Mouse (Mus musculus): ENCODE results near the gene Vmn1r191. TPM values are rescaled to one million over a fixed set of nuclear protein-coding genes. Genes with fewer than 3 reads are reported as not detected.

Gene Vmn1r191
- polyA plus RNA-seq, 1 experiment from 2014 or later = not detected

Small RNA genes lying within 50 kb of the gene (microRNA-seq; reads per million reads assigned to microRNA genes)
- gene Gm23282 (ENCODE audit: borderline number of aligned reads) (not detected), gene Gm25084 (ENCODE audit: borderline number of aligned reads) (not detected)

Other genes with a start within 250 kb of the Vmn1r191 start
- gene Zfp184, start 238.9 kb downstream of the Vmn1r191 start, polyA plus RNA-seq (2014; fragmentation: Nextera tagmentation; extraction: Ambion mirVana) = 5.1 and 5.9 TPM in 2 replicates
- not detected in 2 replicates for gene Pom121l2, start 202.8 kb downstream of the Vmn1r191 start, polyA plus RNA-seq (2014; fragmentation: Nextera tagmentation; extraction: Ambion mirVana)
- gene Prss16, start 174.2 kb downstream of the Vmn1r191 start, polyA plus RNA-seq (2014; fragmentation: Nextera tagmentation; extraction: Ambion mirVana) = 0.48 and 0.86 TPM in 2 replicates
- 10.7 and 13.3 TPM in 2 replicates for gene Hist1h2ah, start 148.4 kb downstream of the Vmn1r191 start, polyA plus RNA-seq (2014; fragmentation: Nextera tagmentation; extraction: Ambion mirVana)
- 4.1 and 4.6 TPM in 2 replicates for gene Hist1h2bk, start 148.1 kb downstream of the Vmn1r191 start, polyA plus RNA-seq (2014; fragmentation: Nextera tagmentation; extraction: Ambion mirVana)
- 36.9 and 39.3 TPM in 2 replicates for gene Hist1h4i, start 142.6 kb downstream of the Vmn1r191 start, polyA plus RNA-seq (2014; fragmentation: Nextera tagmentation; extraction: Ambion mirVana)
- 26.4 and 36.7 TPM in 2 replicates for gene Hist1h2ag, start 141.0 kb downstream of the Vmn1r191 start, polyA plus RNA-seq (2014; fragmentation: Nextera tagmentation; extraction: Ambion mirVana)
- gene Hist1h2bj, start 140.8 kb downstream of the Vmn1r191 start, polyA plus RNA-seq (2014; fragmentation: Nextera tagmentation; extraction: Ambion mirVana) = 11.2 and 13.2 TPM in 2 replicates
- gene Vmn1r188, start 99.5 kb downstream of the Vmn1r191 start, polyA plus RNA-seq (2014; fragmentation: Nextera tagmentation; extraction: Ambion mirVana) = not detected in 2 replicates
- gene Vmn1r189, start 78.1 kb downstream of the Vmn1r191 start, polyA plus RNA-seq (2014; fragmentation: Nextera tagmentation; extraction: Ambion mirVana) = not detected in 2 replicates
- gene Vmn1r192, start 7.2 kb upstream of the Vmn1r191 start, polyA plus RNA-seq (2014; fragmentation: Nextera tagmentation; extraction: Ambion mirVana) = not detected in 2 replicates
- gene Vmn1r193, start 39.2 kb upstream of the Vmn1r191 start, polyA plus RNA-seq (2014; fragmentation: Nextera tagmentation; extraction: Ambion mirVana) = not detected in 2 replicates
- not detected in 2 replicates for gene Vmn1r194, start 60.2 kb upstream of the Vmn1r191 start, polyA plus RNA-seq (2014; fragmentation: Nextera tagmentation; extraction: Ambion mirVana)
- gene Vmn1r195, start 86.6 kb upstream of the Vmn1r191 start, polyA plus RNA-seq (2014; fragmentation: Nextera tagmentation; extraction: Ambion mirVana) = not detected in 2 replicates
- gene Vmn1r196, start 106.0 kb upstream of the Vmn1r191 start, polyA plus RNA-seq (2014; fragmentation: Nextera tagmentation; extraction: Ambion mirVana) = not detected in 2 replicates
- gene Vmn1r197, start 140.6 kb upstream of the Vmn1r191 start, polyA plus RNA-seq (2014; fragmentation: Nextera tagmentation; extraction: Ambion mirVana) = not detected in 2 replicates
- gene Vmn1r198, start 166.4 kb upstream of the Vmn1r191 start, polyA plus RNA-seq (2014; fragmentation: Nextera tagmentation; extraction: Ambion mirVana) = not detected in 2 replicates
- not detected in 2 replicates for gene Vmn1r199, start 195.8 kb upstream of the Vmn1r191 start, polyA plus RNA-seq (2014; fragmentation: Nextera tagmentation; extraction: Ambion mirVana)
- not detected in 2 replicates for gene Vmn1r200, start 206.4 kb upstream of the Vmn1r191 start, polyA plus RNA-seq (2014; fragmentation: Nextera tagmentation; extraction: Ambion mirVana)